ENCODE assay signal across 8 mouse cellular contexts in the genomic region with DNA sequence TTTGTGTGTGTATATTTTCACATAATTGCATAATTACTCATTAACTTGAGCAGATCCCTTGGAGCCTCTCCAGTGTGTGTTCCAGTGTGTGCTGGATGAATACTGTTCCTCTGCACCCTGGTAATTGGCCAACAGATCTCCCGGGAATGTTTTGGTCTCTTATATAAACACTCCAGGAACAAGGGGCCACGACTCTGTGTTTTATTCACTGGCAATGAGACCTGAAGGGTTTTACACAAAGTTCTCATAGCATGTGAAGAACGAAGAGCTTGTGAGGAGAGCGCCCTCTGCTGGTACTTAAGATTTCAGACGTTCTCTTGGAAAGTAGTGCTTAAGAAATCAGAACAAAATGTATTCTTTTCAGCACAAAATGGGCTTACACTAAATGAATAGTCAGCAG.
DNase-seq lines count a peak whose midpoint lies in the region; TF ChIP-seq lines count a peak whose summit lies in the region.

No protein-coding gene starts in this region.

- intact Hi-C loops in heart, postnatal 10 days (cut with DNase I): loop anchor here (1.0 to 10.0 kb wide), 4 partner anchors 137 to 810 kb away; a partner anchor contains a TSS

- TF ChIP-seq CTCF in lung, adult 2 months (IDR thresholded peaks at IDR 0.05; ENCODE audit: insufficient read depth, low read length): 0 out of 2 replicates have a peak, but pooled peaks have one; percentile 0

- DNase-seq in CD4-positive, CD25-positive, alpha-beta regulatory T cell, adult 2 months (ENCODE audit: low read depth, low spot score): peak; percentile 78
- DNase-seq in adrenal gland, postnatal 10 days: peak; percentile 81
- peak; percentile 60 for DNase-seq in embryonic facial prominence, embryonic 10.5 days (ENCODE audit: low spot score)
- DNase-seq in heart, postnatal 10 days: peak; percentile 71 to 85
- DNase-seq in kidney, postnatal 4 days: peak; percentile 82 to 86
- DNase-seq in lung, adult 2 months: peak; percentile 63
- peak; percentile 27 for DNase-seq in ovary, adult 18-20 months (ENCODE audit: low spot score)
- peak; percentile 11 to 16 for DNase-seq in thymus, postnatal 36 days

- no peaks in the 10 kb centered on the region for H3K36me3 ChIP-seq in embryonic facial prominence, embryonic 10.5 days (replicated peaks)

- TF ChIP-seq POLR2A in lung, adult 2 months (IDR thresholded peaks at IDR 0.05; ENCODE audit: borderline replicate concordance, extremely low read depth, low read depth, low read length): no peak

- WGBS in embryonic facial prominence, embryonic 10.5 days: 4% methylated on average over 5 of the region's 5 CpGs
- WGBS in lung, adult 2 months: 1% methylated on average over 5 of the region's 5 CpGs

- H3K27ac ChIP-seq in embryonic facial prominence, embryonic 10.5 days (replicated peaks): no peak overlapping the region

- H3K4me3 ChIP-seq in embryonic facial prominence, embryonic 10.5 days: no peak overlapping the region
- H3K4me3 ChIP-seq in lung, adult 2 months (replicated peaks; ENCODE audit: extremely low read depth, low read depth, low read length): no peak overlapping the region

- H3K4me1 ChIP-seq in embryonic facial prominence, embryonic 10.5 days: no peaks in the 10 kb centered on the region
- H3K4me1 ChIP-seq in lung, adult 2 months (ENCODE audit: control insufficient read depth, insufficient read depth, low read length): no peaks in the 10 kb centered on the region; the same call in 1 of the 2 replicates

- no peaks in the 10 kb centered on the region for H3K27me3 ChIP-seq in embryonic facial prominence, embryonic 10.5 days (replicated peaks; ENCODE audit: low read depth, poor library complexity, severe bottlenecking)

- no peaks in the 10 kb centered on the region for H3K9me3 ChIP-seq in embryonic facial prominence, embryonic 10.5 days

Comparison
In these comparisons a context has a peak if more than half of its experiments do, and no peak if none do; other contexts are left out.
1. DNase-seq: peak in every context shown above with its lines; median percentile 84 in kidney, postnatal 4 days; 81 in adrenal gland, postnatal 10 days; 78 in CD4-positive, CD25-positive, alpha-beta regulatory T cell, adult 2 months; 78 in heart, postnatal 10 days; 63 in lung, adult 2 months; 60 in embryonic facial prominence, embryonic 10.5 days; 27 in ovary, adult 18-20 months; 14 in thymus, postnatal 36 days.